Mouse (Mus musculus): ENCODE data around the gene Acacb. TPM values are rescaled to one million over a fixed set of nuclear protein-coding genes. Genes with fewer than 3 reads are reported as not detected.
A peak's percentile ranks its signal among the peaks of the same experiment; 100 is the strongest.

Gene Acacb
- total and polyA plus RNA-seq, 3 experiments: 81.3 to 132 (median 119) TPM

- DNase-seq: no peak
Observed at GRCm38 (mm10) chr5:114135516-114135915, 10.8 kb upstream of the Acacb start.

- no peak for DNase-seq
Observed at GRCm38 (mm10) chr5:114137481-114138276, 8.7 kb upstream of the Acacb start.

- DNase-seq: peak; percentile 50
Observed at GRCm38 (mm10) chr5:114138277-114139164, 7.8 kb upstream of the Acacb start.

- peak; percentile 92 for DNase-seq
Observed at GRCm38 (mm10) chr5:114139175-114139574, 7.2 kb upstream of the Acacb start.

GRCm38 (mm10) chr5:114147043-114147972, 973 bp downstream of the Acacb start:
- no peak for DNase-seq

GRCm38 (mm10) chr5:114152359-114153092, 6.2 kb downstream of the Acacb start:
- peak; percentile 79 for DNase-seq

GRCm38 (mm10) chr5:114153490-114153889, 7.2 kb downstream of the Acacb start:
- peak; percentile 33 for DNase-seq

GRCm38 (mm10) chr5:114154765-114155164, 8.4 kb downstream of the Acacb start:
- DNase-seq: peak; percentile 22

GRCm38 (mm10) chr5:114155168-114155933, 9.0 kb downstream of the Acacb start:
- peak; percentile 35 for DNase-seq

- DNase-seq: peak; percentile 55
Observed at GRCm38 (mm10) chr5:114157236-114157635, 10.9 kb downstream of the Acacb start.

GRCm38 (mm10) chr5:114161424-114161823, 15.1 kb downstream of the Acacb start:
- DNase-seq: peak; percentile 52

- no peak for DNase-seq
Observed at GRCm38 (mm10) chr5:114162106-114162815, 15.9 kb downstream of the Acacb start.

GRCm38 (mm10) chr5:114163117-114163696, 16.9 kb downstream of the Acacb start:
- DNase-seq: no peak

GRCm38 (mm10) chr5:114170345-114170744, 24.0 kb downstream of the Acacb start:
- peak; percentile 55 for DNase-seq

- no peak for DNase-seq
Observed at GRCm38 (mm10) chr5:114172936-114173335, 26.6 kb downstream of the Acacb start.

- DNase-seq: no peak
Observed at GRCm38 (mm10) chr5:114173458-114173857, 27.1 kb downstream of the Acacb start.

- peak; percentile 19 for DNase-seq
Observed at GRCm38 (mm10) chr5:114173877-114174581, 27.7 kb downstream of the Acacb start.

- DNase-seq: peak; percentile 41
Observed at GRCm38 (mm10) chr5:114174639-114175038, 28.3 kb downstream of the Acacb start.
